Mouse (Mus musculus) kidney, embryonic 16.5 days (tissue): ENCODE results near the gene Hs6st3. TPM values are rescaled to one million over a fixed set of nuclear protein-coding genes. Genes with fewer than 3 reads are reported as not detected.

Experiments used
- ATAC-seq: fragments of 200-750 bp; cut with Nextera tagmentation; 2 replicates; pipeline ENCODE4 v1.8.0; 2017; ENCODE audit warnings: moderate TSS enrichment; ENCODE audit not compliant: low FRiP score, low TSS enrichment
- H3K27ac ChIP-seq: fragments of 300-500 bp; sonication (generic); 2 replicates; pipeline ENCODE4 v1.5.1; 2014; ENCODE audit warnings: low read length
- H3K27me3 ChIP-seq: fragments of 300-500 bp; sonication (generic); 2 replicates; pipeline ENCODE4 v1.6.1; 2014; ENCODE audit warnings: low read length, control low read depth, mixed read lengths; ENCODE audit not compliant: insufficient read depth
- H3K36me3 ChIP-seq: fragments of 300-500 bp; sonication (generic); 2 replicates; pipeline ENCODE4 v1.6.1; 2014; ENCODE audit warnings: low read length, control low read depth, mixed read lengths; ENCODE audit not compliant: insufficient read depth
- H3K4me1 ChIP-seq: fragments of 300-500 bp; sonication (generic); 2 replicates; pipeline ENCODE4 v1.6.1; 2014; ENCODE audit warnings: low read length, control low read depth, mixed read lengths; ENCODE audit not compliant: insufficient read depth
- H3K4me2 ChIP-seq: fragments of 300-500 bp; sonication (generic); replicated peaks from 2 replicates; pipeline ENCODE4 v1.6.1; 2014; ENCODE audit warnings: low read depth, low read length
- H3K4me3 ChIP-seq: fragments of 300-500 bp; sonication (generic); 2 replicates; pipeline ENCODE4 v1.5.1; 2014; ENCODE audit warnings: mild to moderate bottlenecking, low read length
- H3K9ac ChIP-seq: fragments of 300-500 bp; sonication (generic); replicated peaks from 2 replicates; pipeline ENCODE4 v1.6.1; 2014; ENCODE audit warnings: low read length
- H3K9me3 ChIP-seq: fragments of 300-500 bp; sonication (generic); 2 replicates; pipeline ENCODE4 v1.6.1; 2016; ENCODE audit warnings: low read length, control low read depth
- WGBS: fragments of 180-500 bp; shearing (Covaris S2); extraction: QIAGEN DNeasy Blood & Tissue Kit; methylation state at CpG from one replicate; pipeline ENCODE4 v1.1.7; 2014; 5-methylcytosine and 5-hydroxymethylcytosine counted together
- polyA plus RNA-seq: library from polyadenylated mRNA; unstranded; fragments of >200 nt; fragmentation: Nextera tagmentation; extraction: Ambion mirVana; gene quantifications from 2 replicates; pipeline ENCODE4 v1.2.1, GENCODE M21; 2015

Gene Hs6st3
- polyA plus RNA-seq, 1 experiment from 2014 or later, result 0.09 TPM

DNA sequence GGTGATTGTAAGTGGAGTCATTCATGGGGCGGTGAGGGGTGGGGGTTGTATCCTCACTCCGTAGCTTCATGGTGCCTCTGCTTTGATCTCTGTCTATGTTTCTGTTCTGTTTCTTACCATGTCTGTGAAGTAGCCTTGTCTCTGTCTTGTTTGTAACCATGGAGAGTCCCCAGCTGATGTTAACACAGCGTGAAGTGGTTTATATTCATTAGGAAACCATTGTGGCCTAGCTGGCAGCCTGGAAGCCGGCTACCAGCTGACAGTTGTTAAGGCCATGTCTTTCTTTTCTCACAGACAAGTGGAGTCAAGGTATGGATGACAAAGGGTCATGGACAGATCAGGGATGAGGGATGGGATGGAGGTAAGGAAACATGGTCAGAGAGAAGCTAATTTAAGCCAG is 12.3 kb upstream of the Hs6st3 start:
- H3K4me3 ChIP-seq, result no peak overlapping the region
- H3K27ac ChIP-seq, result no peak overlapping the region
- ATAC-seq, result no peak
- H3K4me1 ChIP-seq, result no peaks in the 10 kb centered on the region
- no peaks in the 10 kb centered on the region for H3K36me3 ChIP-seq
- no peaks in the 10 kb centered on the region; the same call in 1 of the 2 replicates for H3K9me3 ChIP-seq
- 59% methylated on average over 4 of the region's 4 CpGs for WGBS
- H3K27me3 ChIP-seq, result no peaks in the 10 kb centered on the region
- H3K9ac ChIP-seq, result no peak overlapping the region
- no peak overlapping the region for H3K4me2 ChIP-seq

DNA sequence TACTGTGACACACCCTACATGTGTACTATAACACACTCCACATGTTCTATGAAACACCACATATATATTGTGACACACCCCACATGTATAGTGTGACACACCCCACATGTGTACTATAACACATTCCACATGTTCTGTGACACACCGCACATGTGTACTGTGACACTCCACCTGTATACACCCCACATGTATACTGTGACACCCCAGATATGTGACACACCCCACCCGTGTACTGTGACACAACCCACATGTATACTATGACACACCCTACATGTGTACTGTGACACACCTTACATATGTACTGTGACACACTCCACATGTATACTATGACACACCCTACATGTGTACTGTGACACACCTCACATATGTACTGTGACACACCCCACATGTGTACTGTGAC is 10.8 kb upstream of the Hs6st3 start:
- Histone ChIP-seq H3K9ac (no peak overlapping the region), H3K9me3 (no peaks in the 10 kb centered on the region), H3K4me3 (no peak overlapping the region), H3K27ac (no peak overlapping the region), H3K4me1 (no peaks in the 10 kb centered on the region), H3K27me3 (no peaks in the 10 kb centered on the region), H3K4me2 (no peak overlapping the region), H3K36me3 (no peaks in the 10 kb centered on the region)
- no peak for ATAC-seq
- WGBS, result 94% methylated on average over 2 of the region's 2 CpGs

DNA sequence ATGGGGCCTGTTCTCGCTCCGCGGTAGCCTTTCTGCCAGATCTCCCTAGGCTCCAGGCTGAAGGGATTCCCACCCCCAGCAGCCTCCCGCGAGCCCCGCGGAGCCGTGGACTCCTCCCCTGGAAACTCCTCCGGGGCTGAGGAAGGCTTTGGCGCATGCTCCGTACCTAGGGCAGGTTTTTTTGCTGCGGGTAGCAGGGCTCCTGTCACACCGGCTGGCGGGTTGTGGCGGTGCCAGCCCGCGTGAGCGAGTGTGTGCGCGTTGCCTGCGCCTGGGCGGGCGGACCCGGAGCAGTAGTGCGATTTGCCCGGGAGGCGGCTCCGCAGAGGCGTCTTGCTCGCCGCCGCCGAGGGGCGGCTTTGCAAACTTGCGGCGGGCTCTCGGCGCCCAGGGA is 632 bp upstream of the Hs6st3 start:
- peak; percentile 89 for ATAC-seq
- WGBS, result under 1% methylated on average over 38 of the region's 38 CpGs
- Histone ChIP-seq H3K27ac (no peak overlapping the region), H3K4me1 (peaks cover 8% of the 10 kb centered on the region), H3K4me3 (peak overlapping the region; percentile 51), H3K36me3 (no peaks in the 10 kb centered on the region), H3K4me2 (peak overlapping the region; percentile 88), H3K9me3 (no peaks in the 10 kb centered on the region), H3K27me3 (peaks cover 44% of the 10 kb centered on the region), H3K9ac (peak overlapping the region; percentile 66)

DNA sequence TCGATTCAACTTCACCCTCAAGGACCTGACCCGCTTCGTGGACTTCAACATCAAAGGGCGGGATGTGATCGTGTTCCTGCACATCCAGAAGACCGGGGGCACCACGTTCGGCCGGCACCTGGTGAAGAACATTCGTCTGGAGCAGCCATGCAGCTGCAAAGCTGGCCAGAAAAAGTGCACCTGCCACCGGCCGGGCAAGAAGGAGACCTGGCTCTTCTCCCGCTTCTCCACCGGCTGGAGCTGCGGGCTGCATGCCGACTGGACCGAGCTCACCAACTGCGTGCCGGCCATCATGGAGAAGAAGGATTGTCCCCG is 602 bp downstream of the Hs6st3 start:
- under 1% methylated on average over 20 of the region's 20 CpGs for WGBS
- peak; percentile 24; the same call in 1 of the 2 replicates for ATAC-seq
- Histone ChIP-seq H3K36me3 (no peaks in the 10 kb centered on the region), H3K4me2 (peak overlapping the region; percentile 88), H3K9ac (peak overlapping the region; percentile 66), H3K27ac (no peak overlapping the region), H3K9me3 (no peaks in the 10 kb centered on the region), H3K4me1 (peaks cover 8% of the 10 kb centered on the region), H3K4me3 (peak overlapping the region; percentile 51), H3K27me3 (peaks cover 44% of the 10 kb centered on the region)

DNA sequence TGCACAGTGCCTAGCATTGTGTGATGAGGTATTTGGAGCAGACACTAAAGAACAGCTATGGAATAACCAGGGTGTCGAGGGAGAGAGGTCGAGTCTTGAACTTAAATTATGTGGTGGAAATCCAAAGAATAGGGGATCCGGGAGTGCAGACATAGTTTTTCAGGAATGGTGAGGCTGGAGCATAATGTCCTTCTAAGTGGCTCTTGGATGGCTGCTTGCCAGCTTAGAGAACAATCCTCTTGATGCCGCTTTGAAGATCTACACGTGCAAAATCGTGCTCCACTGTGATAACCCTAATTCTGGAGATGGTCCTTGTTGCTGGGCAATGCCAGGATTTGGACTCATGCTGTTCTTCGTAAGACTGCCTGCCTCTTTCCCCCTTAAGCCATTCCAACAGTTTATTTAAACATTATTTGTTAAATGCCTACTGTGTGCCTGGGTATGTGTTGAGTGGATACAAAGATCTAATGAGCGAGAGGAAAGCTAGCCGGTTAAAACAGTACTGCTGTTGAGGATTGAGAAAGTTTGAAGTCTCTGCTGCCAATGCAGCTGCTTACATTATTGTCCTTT is 1.3 kb downstream of the Hs6st3 start:
- ATAC-seq, result no peak
- Histone ChIP-seq H3K36me3 (no peaks in the 10 kb centered on the region), H3K27ac (no peak overlapping the region), H3K4me3 (peak overlapping the region; percentile 51), H3K9me3 (no peaks in the 10 kb centered on the region), H3K4me1 (peaks cover 8% of the 10 kb centered on the region), H3K27me3 (peaks cover 44% of the 10 kb centered on the region), H3K4me2 (peak overlapping the region; percentile 88), H3K9ac (no peak overlapping the region)
- 42% methylated on average over 9 of the region's 9 CpGs for WGBS

DNA sequence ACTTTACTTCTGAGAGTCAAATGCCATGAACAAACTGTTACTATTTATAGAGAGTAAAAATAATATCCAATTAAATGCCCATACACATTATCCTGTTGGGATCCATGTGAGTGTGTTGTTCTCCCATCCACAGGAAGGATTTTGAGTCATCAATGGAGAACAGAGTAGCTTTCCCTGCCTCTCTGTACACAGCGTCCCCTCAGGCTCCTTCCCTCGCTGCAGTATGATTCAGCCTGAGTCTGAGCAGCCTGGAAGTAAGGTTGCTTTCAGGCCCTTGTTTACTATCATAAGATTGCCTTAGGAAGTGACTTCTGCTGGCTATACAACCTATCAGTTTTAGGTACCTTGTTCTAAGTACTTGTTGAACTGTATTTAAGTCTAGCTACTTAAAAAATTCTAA is 14.9 kb downstream of the Hs6st3 start:
- peaks cover 15% of the 10 kb centered on the region for H3K9me3 ChIP-seq
- no peak overlapping the region for H3K4me3 ChIP-seq
- H3K4me2 ChIP-seq, result no peak overlapping the region
- WGBS, result 74% methylated on average over 2 of the region's 2 CpGs
- no peak overlapping the region for H3K27ac ChIP-seq
- H3K9ac ChIP-seq, result no peak overlapping the region
- no peaks in the 10 kb centered on the region for H3K27me3 ChIP-seq
- no peaks in the 10 kb centered on the region for H3K36me3 ChIP-seq
- no peak for ATAC-seq
- H3K4me1 ChIP-seq, result no peaks in the 10 kb centered on the region

DNA sequence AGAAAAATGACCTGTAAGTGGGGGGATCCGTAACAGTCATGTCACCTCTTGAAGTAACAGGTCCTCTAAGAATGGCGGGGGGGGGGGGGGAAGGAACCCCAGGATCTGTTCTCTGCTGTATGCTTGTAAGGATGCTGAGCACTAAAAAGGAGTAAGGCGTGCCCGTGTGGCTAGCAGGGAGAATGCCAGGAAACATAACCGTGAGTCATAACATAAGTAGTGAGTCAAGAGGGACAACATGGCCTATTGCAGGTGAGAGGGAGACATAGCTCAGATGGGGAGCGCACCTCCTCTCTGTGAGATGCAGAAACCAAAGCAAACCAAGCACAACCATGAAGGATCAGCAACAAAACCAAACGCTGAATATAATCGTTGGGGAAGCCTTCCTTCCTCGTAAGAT is 55.8 kb downstream of the Hs6st3 start:
- no peak overlapping the region for H3K4me3 ChIP-seq
- H3K9ac ChIP-seq, result no peak overlapping the region
- ATAC-seq, result no peak
- H3K27ac ChIP-seq, result no peak overlapping the region
- no peaks in the 10 kb centered on the region for H3K27me3 ChIP-seq
- H3K4me1 ChIP-seq, result no peaks in the 10 kb centered on the region
- H3K9me3 ChIP-seq, result no peaks in the 10 kb centered on the region
- H3K36me3 ChIP-seq, result no peaks in the 10 kb centered on the region
- no peak overlapping the region for H3K4me2 ChIP-seq
- 88% methylated on average over 8 of the region's 9 CpGs for WGBS

DNA sequence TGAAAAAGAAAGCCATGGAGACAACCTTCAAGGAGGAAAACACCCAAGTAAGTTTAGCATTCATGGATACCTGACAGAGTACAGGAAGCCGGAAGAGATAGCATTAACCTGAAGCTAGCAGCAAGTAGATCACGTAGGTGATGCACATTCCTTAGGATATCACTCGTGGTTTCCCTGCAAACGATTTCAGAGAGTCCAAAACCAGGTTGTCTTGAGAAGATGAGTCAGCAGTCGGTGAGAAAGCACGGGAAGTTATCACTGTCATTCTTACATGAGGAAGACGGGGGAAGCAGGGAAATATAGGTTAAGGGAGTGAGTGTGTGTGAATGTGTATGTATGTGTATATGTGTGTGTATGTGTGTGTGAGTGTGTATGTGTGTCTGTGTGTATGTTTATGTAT is 65.4 kb downstream of the Hs6st3 start:
- no peak overlapping the region for H3K4me2 ChIP-seq
- H3K36me3 ChIP-seq, result no peaks in the 10 kb centered on the region
- no peaks in the 10 kb centered on the region for H3K9me3 ChIP-seq
- no peaks in the 10 kb centered on the region for H3K4me1 ChIP-seq
- no peak overlapping the region for H3K27ac ChIP-seq
- no peaks in the 10 kb centered on the region for H3K27me3 ChIP-seq
- WGBS, result 89% methylated on average over 7 of the region's 7 CpGs
- ATAC-seq, result no peak
- no peak overlapping the region for H3K9ac ChIP-seq
- H3K4me3 ChIP-seq, result no peak overlapping the region

DNA sequence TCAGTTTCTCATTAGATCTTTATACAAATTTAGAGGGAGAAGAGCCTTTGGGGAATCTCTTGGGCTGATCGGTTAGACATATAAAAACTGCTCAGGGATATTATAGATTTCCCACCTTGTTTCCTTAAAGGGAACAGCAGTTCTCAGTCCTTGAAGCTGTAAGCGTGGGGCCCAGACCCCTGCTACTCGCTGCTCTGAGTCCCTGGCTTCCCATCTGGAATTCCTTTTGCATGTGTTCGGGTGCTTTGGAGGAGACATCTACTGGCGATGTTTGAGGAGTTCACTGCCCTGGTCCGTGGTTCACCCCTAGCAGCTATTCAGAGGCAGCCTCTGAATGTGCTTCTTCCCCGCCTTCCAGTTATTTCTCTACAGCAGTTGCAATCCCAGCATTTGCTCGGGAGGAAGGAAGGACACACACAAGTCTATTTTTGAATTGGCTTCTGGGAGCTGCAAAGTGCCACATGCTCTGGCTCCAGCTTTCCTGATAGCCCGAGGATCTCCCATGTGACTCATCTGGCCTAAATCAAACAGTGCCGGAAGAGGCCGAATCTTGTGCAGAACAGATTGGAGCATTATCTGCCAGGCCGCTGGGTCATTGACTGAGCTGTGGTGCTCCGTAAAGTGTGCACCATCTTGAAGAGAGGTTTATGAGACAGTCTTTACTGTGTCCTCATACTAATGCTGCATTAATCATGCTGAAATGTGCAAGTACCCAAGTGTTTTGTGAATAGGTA is 77.6 kb downstream of the Hs6st3 start:
- no peak for ATAC-seq
- no peaks in the 10 kb centered on the region for H3K27me3 ChIP-seq
- no peak overlapping the region for H3K27ac ChIP-seq
- H3K9ac ChIP-seq, result no peak overlapping the region
- no peak overlapping the region for H3K4me2 ChIP-seq
- H3K4me3 ChIP-seq, result no peak overlapping the region
- H3K9me3 ChIP-seq, result no peaks in the 10 kb centered on the region
- H3K36me3 ChIP-seq, result no peaks in the 10 kb centered on the region
- H3K4me1 ChIP-seq, result no peaks in the 10 kb centered on the region
- WGBS, result 71% methylated on average over 13 of the region's 13 CpGs

DNA sequence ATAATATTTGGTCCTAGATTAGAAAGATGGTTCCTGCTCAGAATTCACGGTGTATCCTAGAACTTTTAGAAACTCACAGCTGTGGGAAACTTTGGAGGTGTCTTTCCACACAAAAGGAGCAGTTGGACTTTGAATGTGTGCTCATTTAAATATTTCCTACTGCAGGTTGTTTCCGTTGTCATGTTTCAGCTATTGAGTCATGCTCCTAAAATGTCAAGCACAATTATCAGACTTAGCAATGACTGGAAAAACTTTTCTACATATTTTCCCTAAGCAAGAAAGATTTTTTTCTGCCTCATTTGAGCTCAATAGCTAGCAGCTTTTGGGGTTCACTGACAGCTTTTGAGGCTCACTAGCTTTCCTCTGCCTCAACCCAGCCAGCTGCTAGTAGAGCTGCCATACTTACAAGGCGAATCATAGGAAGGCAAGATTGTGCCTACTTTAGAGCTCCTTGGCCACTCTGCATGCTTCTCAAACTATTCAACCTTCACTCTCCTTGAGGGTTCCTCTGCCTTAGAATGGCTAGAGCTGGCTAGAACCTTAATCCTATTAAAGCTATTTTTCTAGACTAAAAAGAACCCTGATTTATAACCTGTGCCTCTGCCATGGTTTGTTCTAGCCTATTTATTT is 89.7 kb downstream of the Hs6st3 start:
- H3K4me1 ChIP-seq, result 0 out of 2 replicates have a peak, but pooled peaks cover 3% of the 10 kb centered on the region
- ATAC-seq, result no peak
- H3K4me2 ChIP-seq, result no peak overlapping the region
- H3K9ac ChIP-seq, result no peak overlapping the region
- WGBS, result 86% methylated on average over 3 of the region's 3 CpGs
- no peak overlapping the region for H3K4me3 ChIP-seq
- H3K27ac ChIP-seq, result no peak overlapping the region
- H3K36me3 ChIP-seq, result no peaks in the 10 kb centered on the region
- peaks cover under 1% of the 10 kb centered on the region; the same call in 1 of the 2 replicates for H3K9me3 ChIP-seq
- H3K27me3 ChIP-seq, result no peaks in the 10 kb centered on the region
